In the genomic region with DNA sequence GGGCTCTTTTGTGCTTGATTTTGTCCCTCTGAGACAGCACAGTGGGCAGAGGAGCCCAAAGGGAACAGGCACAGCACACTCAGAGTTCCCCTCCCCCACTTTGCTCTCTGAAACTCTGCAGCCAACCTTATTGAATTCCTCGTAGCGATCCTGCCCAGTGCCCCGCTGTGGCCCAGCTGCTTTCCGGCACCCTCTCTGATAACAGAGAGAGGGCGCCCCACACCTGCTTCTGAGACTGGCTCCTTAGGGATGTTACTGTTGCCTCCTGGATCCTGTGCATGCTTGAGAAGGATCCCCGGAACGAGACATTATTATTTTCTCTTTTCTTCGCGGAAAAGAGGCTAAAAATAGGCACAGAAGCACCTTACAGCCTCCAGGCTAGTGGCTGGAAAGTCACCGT, we compare ENCODE assay signal across 7 mouse cellular contexts.
DNase-seq lines count a peak whose midpoint lies in the region; ATAC-seq lines count a peak whose summit lies in the region.

No protein-coding gene starts in this region.

- H3K4me1 ChIP-seq in midbrain, embryonic 11.5 days (ENCODE audit: control insufficient read depth, insufficient read depth, low read length) = peaks cover 7% of the 10 kb centered on the region

- H3K36me3 ChIP-seq in midbrain, embryonic 11.5 days (ENCODE audit: control insufficient read depth, insufficient read depth, low read length) = no peaks in the 10 kb centered on the region

- ATAC-seq in granulocyte monocyte progenitor cell, adult 5-6 weeks (replicated peaks; ENCODE audit: poor library complexity, severe bottlenecking) = 0 out of 2 replicates have a peak, but pooled peaks have one; percentile 41
- ATAC-seq in midbrain, embryonic 11.5 days (ENCODE audit: low FRiP score) = peak; percentile 87

- peak; percentile 15 for DNase-seq in adrenal gland, adult 8-10 months
- DNase-seq in cerebellum, postnatal 10 days = peak; percentile 88 to 91
- peak; percentile 31 for DNase-seq in kidney, adult 18-20 months
- DNase-seq in left cerebral cortex, postnatal 4 days = peak; percentile 80
- peak; percentile 96 for DNase-seq in midbrain, embryonic 11.5 days (ENCODE audit: low spot score, missing footprints)
- DNase-seq in B cell, adult 2 months = no peak

- H3K27ac ChIP-seq in midbrain, embryonic 11.5 days (ENCODE audit: low read depth, low read length) = peak overlapping the region; percentile 76; the same call in 1 of the 2 replicates

- peak overlapping the region; percentile 73 for H3K4me2 ChIP-seq in midbrain, embryonic 11.5 days

- WGBS in midbrain, embryonic 11.5 days = 1% methylated on average over 10 of the region's 10 CpGs

- intact Hi-C loops in left cerebral cortex, postnatal 4 days (cut with DNase I) = loop anchor here (5.0 kb wide), 2 partner anchors 135 to 1670 kb away; no protein-coding TSS in a partner anchor

- peak overlapping the region; percentile 37 for H3K4me3 ChIP-seq in midbrain, embryonic 11.5 days (ENCODE audit: low read depth, low read length)

- peak overlapping the region; percentile 66 for H3K9ac ChIP-seq in midbrain, embryonic 11.5 days (ENCODE audit: low read length)

- no peaks in the 10 kb centered on the region for H3K9me3 ChIP-seq in midbrain, embryonic 11.5 days (ENCODE audit: control insufficient read depth, low read length)

- no peaks in the 10 kb centered on the region for H3K27me3 ChIP-seq in midbrain, embryonic 11.5 days (ENCODE audit: control insufficient read depth, insufficient read depth, low read length)

Comparison
In these comparisons a context has a peak if more than half of its experiments do, and no peak if none do; other contexts are left out.
1. DNase-seq: peak in adrenal gland, adult 8-10 months (single experiment), cerebellum, postnatal 10 days (2 of 2), kidney, adult 18-20 months (single experiment), left cerebral cortex, postnatal 4 days (single experiment) and midbrain, embryonic 11.5 days (single experiment); none in B cell, adult 2 months (0 of 2).